Mouse (Mus musculus): ENCODE results near the gene AI597479. TPM values are rescaled to one million over a fixed set of nuclear protein-coding genes. Genes with fewer than 3 reads are reported as not detected.
A peak's percentile ranks its signal among the peaks of the same experiment; 100 is the strongest.

Gene AI597479
- polyA plus RNA-seq, 1 experiment from 2014 or later: 42.8 TPM

DNA sequence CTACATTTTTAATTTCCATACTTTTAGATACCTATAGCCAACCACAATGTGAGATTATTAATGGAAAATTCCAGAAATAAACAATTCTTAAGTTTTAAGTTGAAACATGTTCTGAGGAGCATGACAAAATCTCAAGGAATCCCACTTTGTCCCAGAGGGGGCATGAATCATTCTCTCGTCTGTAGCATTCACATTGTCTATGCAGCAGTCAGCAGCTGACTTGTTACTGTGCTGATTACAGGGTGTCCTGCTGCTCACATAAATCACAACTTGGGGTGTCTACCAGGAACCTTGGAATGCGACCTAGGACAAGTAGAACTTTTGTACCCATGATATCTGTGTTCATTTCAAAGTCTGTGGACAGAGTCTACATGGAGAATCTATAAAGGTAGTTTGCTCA is 49.0 kb downstream of the AI597479 start:
- Histone ChIP-seq H3K27me3 (replicated peaks; ENCODE audit: control insufficient read depth, insufficient read depth, low read length) (no peaks in the 10 kb centered on the region), H3K36me3 (ENCODE audit: control insufficient read depth, insufficient read depth, low read length) (no peaks in the 10 kb centered on the region), H3K9me3 (ENCODE audit: control insufficient read depth, low read length) (no peaks in the 10 kb centered on the region), H3K27ac (ENCODE audit: low read depth, low read length) (no peak overlapping the region), H3K4me2 (ENCODE audit: low read length) (no peak overlapping the region), H3K9ac (ENCODE audit: low read depth, low read length) (no peak overlapping the region), H3K4me1 (ENCODE audit: control insufficient read depth, insufficient read depth, low read depth, low read length) (no peaks in the 10 kb centered on the region), H3K4me3 (ENCODE audit: low read length) (no peak overlapping the region)
- ATAC-seq: no peak
- WGBS: 72% methylated on average over 2 of the region's 2 CpGs

DNA sequence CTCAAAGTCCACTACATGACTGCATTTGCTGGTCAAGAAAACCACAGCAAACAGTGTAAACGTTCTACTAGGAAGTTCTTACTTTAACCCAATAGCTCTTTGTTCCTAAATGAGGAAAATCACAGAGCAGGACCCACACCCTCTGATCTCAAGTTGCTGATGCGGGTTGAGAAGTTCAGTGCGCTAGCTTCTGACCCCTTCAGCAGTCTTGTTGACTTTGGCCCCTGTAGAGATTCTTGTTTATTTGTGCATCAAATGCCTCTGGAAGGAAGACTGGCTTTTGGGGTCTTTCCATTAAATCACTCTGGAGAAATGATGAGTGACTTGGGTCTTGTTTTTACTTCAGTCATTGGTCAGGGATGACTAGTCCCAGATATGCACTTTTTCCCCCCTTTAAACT is 51.7 kb downstream of the AI597479 start:
- WGBS: 75% methylated on average over 3 of the region's 3 CpGs
- Histone ChIP-seq H3K27ac (ENCODE audit: low read depth, low read length) (no peak overlapping the region), H3K4me3 (ENCODE audit: low read length) (no peak overlapping the region), H3K36me3 (ENCODE audit: control insufficient read depth, insufficient read depth, low read length) (no peaks in the 10 kb centered on the region), H3K9me3 (ENCODE audit: control insufficient read depth, low read length) (no peaks in the 10 kb centered on the region), H3K27me3 (replicated peaks; ENCODE audit: control insufficient read depth, insufficient read depth, low read length) (no peaks in the 10 kb centered on the region), H3K4me2 (ENCODE audit: low read length) (no peak overlapping the region), H3K9ac (ENCODE audit: low read depth, low read length) (no peak overlapping the region), H3K4me1 (ENCODE audit: control insufficient read depth, insufficient read depth, low read depth, low read length) (no peaks in the 10 kb centered on the region)
- no peak for ATAC-seq

DNA sequence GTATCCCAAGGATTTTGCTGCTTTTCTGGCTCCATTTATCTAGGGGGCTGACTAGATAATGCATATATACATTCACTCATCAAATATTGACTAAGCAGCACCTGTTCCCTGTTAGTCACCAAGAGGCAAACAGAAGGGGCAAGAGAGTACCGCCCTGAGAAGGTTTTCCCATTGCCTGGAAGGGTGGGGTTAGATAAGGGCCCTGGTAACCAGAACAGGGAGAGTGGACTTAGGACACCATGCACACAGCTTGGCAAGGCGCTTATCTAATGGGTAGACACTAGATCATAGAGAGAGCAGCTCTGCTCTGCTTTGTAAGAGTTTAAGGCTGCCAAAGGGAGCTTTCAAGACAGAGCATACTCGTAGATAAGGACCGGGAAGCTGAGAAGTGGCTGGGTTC is 54.1 kb downstream of the AI597479 start:
- 91% methylated on average over 4 of the region's 4 CpGs for WGBS

DNA sequence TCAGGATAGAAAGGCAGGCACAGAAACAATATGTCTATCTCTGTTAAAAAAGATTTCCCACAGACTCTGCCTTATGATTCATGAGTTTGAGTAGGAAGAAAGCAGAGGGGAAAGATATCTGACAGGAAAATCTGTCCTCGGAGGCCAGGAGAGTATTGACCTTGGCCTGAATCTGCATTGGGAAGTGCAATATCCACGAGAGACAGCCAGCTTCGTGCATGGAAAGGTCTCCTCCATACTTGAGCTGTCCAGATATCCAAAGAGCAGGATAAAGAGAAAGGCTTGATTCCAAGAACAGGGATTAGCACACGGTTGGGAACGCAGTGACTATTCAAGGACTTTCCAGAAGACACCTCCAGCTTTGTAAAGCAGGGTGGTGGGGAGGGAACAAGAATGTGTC is 55.0 kb downstream of the AI597479 start:
- 87% methylated on average over 5 of the region's 5 CpGs for WGBS
- no peak overlapping the region for H3K27ac ChIP-seq (ENCODE audit: low read depth, low read length)
- ATAC-seq: no peak
- no peak overlapping the region for H3K4me3 ChIP-seq (ENCODE audit: low read length)
- H3K9ac ChIP-seq (ENCODE audit: low read depth, low read length): no peak overlapping the region
- no peaks in the 10 kb centered on the region for H3K4me1 ChIP-seq (ENCODE audit: control insufficient read depth, insufficient read depth, low read depth, low read length)
- H3K27me3 ChIP-seq (replicated peaks; ENCODE audit: control insufficient read depth, insufficient read depth, low read length): no peaks in the 10 kb centered on the region
- no peak overlapping the region for H3K4me2 ChIP-seq (ENCODE audit: low read length)
- no peaks in the 10 kb centered on the region for H3K36me3 ChIP-seq (ENCODE audit: control insufficient read depth, insufficient read depth, low read length)
- no peaks in the 10 kb centered on the region for H3K9me3 ChIP-seq (ENCODE audit: control insufficient read depth, low read length)

More for the DNA sequence above, 54.1 kb downstream of the AI597479 start:
- H3K4me1 ChIP-seq (ENCODE audit: control insufficient read depth, insufficient read depth, low read depth, low read length): no peaks in the 10 kb centered on the region
- no peak for ATAC-seq
- no peak overlapping the region for H3K4me3 ChIP-seq (ENCODE audit: low read length)
- H3K36me3 ChIP-seq (ENCODE audit: control insufficient read depth, insufficient read depth, low read length): no peaks in the 10 kb centered on the region
- no peaks in the 10 kb centered on the region for H3K27me3 ChIP-seq (replicated peaks; ENCODE audit: control insufficient read depth, insufficient read depth, low read length)
- no peak overlapping the region for H3K27ac ChIP-seq (ENCODE audit: low read depth, low read length)
- H3K9me3 ChIP-seq (ENCODE audit: control insufficient read depth, low read length): no peaks in the 10 kb centered on the region
- H3K9ac ChIP-seq (ENCODE audit: low read depth, low read length): no peak overlapping the region
- no peak overlapping the region for H3K4me2 ChIP-seq (ENCODE audit: low read length)

DNA sequence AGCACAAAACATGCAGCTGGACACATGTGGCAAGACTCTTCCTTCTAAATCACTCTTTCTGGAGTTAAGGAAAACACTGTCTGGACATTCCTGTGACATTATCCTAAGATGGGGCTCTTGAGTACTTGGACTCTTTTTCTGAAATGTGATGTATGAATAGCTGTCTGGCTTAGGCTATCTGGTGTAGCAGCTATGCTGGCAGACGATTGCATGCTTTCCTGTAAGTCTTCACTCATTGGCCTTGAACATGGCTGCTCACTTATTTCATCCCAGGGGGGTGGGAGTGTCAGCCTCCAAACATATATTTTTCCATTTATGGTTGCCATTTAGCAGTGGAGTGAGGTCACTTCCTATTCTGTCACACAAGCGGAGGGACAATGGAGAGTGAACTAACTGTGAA is 56.0 kb downstream of the AI597479 start:
- Histone ChIP-seq H3K27me3 (replicated peaks; ENCODE audit: control insufficient read depth, insufficient read depth, low read length) (no peaks in the 10 kb centered on the region), H3K4me3 (ENCODE audit: low read length) (no peak overlapping the region), H3K9ac (ENCODE audit: low read depth, low read length) (no peak overlapping the region), H3K36me3 (ENCODE audit: control insufficient read depth, insufficient read depth, low read length) (no peaks in the 10 kb centered on the region), H3K9me3 (ENCODE audit: control insufficient read depth, low read length) (no peaks in the 10 kb centered on the region), H3K27ac (ENCODE audit: low read depth, low read length) (no peak overlapping the region), H3K4me2 (ENCODE audit: low read length) (no peak overlapping the region), H3K4me1 (ENCODE audit: control insufficient read depth, insufficient read depth, low read depth, low read length) (no peaks in the 10 kb centered on the region)
- WGBS: 74% methylated on average over 2 of the region's 2 CpGs
- ATAC-seq: no peak

DNA sequence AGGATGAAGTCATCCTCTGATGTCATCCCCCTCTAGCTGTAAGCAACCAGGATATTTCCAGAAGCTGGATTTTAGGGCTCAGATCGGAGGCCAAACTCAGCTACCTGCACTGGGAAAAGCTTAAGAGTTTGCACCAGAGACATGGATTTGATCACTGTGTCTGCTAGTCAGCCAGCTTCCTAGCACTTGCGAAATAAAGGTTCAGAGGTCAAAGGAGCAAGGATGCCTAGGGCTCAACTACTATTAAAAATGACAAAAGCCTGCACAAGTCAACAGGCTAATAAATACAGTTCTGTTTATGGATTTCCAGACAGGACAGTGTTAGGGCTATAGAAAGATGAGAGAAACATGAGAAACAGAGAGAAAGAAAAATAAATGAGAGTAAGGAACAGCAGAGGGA is 59.4 kb downstream of the AI597479 start:
- ATAC-seq: no peak
- H3K4me3 ChIP-seq (ENCODE audit: low read length): no peak overlapping the region
- 87% methylated on average over 2 of the region's 2 CpGs for WGBS

DNA sequence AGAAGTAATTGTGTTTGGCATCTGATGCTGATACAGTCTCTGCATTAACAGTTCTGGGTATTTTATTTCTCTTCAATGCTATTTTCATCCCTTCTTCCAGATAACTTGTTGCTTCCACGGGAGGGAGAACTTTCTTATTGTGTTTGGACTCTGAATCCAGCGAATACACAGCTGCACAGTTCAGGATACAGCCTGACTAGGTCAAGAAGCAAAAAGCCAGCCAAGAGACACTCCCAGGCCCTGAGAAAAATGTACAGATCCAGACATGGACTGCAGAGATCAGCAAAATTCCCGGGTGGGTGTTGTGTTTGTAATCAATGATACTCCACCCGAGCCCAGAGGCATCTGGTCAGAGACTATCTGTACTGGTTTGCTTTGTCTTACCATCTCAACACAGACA is 60.9 kb downstream of the AI597479 start:
- no peak overlapping the region for H3K27ac ChIP-seq (ENCODE audit: low read depth, low read length)
- H3K4me3 ChIP-seq (ENCODE audit: low read length): no peak overlapping the region
- no peaks in the 10 kb centered on the region for H3K27me3 ChIP-seq (replicated peaks; ENCODE audit: control insufficient read depth, insufficient read depth, low read length)
- 67% methylated on average over 4 of the region's 4 CpGs for WGBS
- H3K4me2 ChIP-seq (ENCODE audit: low read length): no peak overlapping the region
- peaks cover 2% of the 10 kb centered on the region; the same call in 1 of the 2 replicates for H3K4me1 ChIP-seq (ENCODE audit: control insufficient read depth, insufficient read depth, low read depth, low read length)
- no peak overlapping the region for H3K9ac ChIP-seq (ENCODE audit: low read depth, low read length)
- no peak for ATAC-seq
- no peaks in the 10 kb centered on the region for H3K36me3 ChIP-seq (ENCODE audit: control insufficient read depth, insufficient read depth, low read length)
- H3K9me3 ChIP-seq (ENCODE audit: control insufficient read depth, low read length): no peaks in the 10 kb centered on the region

More for the DNA sequence above, 59.4 kb downstream of the AI597479 start:
- Histone ChIP-seq H3K4me1 (ENCODE audit: control insufficient read depth, insufficient read depth, low read depth, low read length) (no peaks in the 10 kb centered on the region; the same call in 1 of the 2 replicates), H3K9ac (ENCODE audit: low read depth, low read length) (no peak overlapping the region), H3K9me3 (ENCODE audit: control insufficient read depth, low read length) (no peaks in the 10 kb centered on the region), H3K36me3 (ENCODE audit: control insufficient read depth, insufficient read depth, low read length) (no peaks in the 10 kb centered on the region), H3K27ac (ENCODE audit: low read depth, low read length) (no peak overlapping the region), H3K27me3 (replicated peaks; ENCODE audit: control insufficient read depth, insufficient read depth, low read length) (no peaks in the 10 kb centered on the region), H3K4me2 (ENCODE audit: low read length) (no peak overlapping the region)

DNA sequence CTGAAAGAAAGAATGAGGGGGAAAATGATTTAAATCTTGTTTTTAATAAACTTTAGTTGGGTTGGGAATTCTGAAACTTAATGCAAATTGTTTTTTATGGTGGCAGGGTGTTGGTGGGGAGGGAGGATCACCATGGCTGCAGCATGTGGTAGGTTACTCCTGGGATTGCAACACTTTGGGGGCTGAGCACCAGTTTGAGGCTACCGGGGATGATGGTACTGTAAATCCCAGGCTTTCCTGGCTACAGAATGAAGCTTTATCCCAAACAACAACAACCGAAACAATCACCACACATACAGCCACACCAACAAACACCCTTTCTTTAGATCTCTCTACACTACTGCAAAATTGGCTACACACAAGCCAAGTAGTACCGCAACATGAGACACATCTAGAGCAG is 63.9 kb downstream of the AI597479 start:
- Histone ChIP-seq H3K4me2 (ENCODE audit: low read length) (peak overlapping the region; percentile 86), H3K9ac (ENCODE audit: low read depth, low read length) (no peak overlapping the region), H3K4me3 (ENCODE audit: low read length) (no peak overlapping the region; the same call in 1 of the 2 replicates), H3K36me3 (ENCODE audit: control insufficient read depth, insufficient read depth, low read length) (no peaks in the 10 kb centered on the region), H3K4me1 (ENCODE audit: control insufficient read depth, insufficient read depth, low read depth, low read length) (peaks cover 2% of the 10 kb centered on the region; the same call in 1 of the 2 replicates), H3K27me3 (replicated peaks; ENCODE audit: control insufficient read depth, insufficient read depth, low read length) (no peaks in the 10 kb centered on the region), H3K27ac (ENCODE audit: low read depth, low read length) (no peak overlapping the region), H3K9me3 (ENCODE audit: control insufficient read depth, low read length) (no peaks in the 10 kb centered on the region)
- ATAC-seq: no peak
- WGBS: 86% methylated on average over 3 of the region's 3 CpGs

DNA sequence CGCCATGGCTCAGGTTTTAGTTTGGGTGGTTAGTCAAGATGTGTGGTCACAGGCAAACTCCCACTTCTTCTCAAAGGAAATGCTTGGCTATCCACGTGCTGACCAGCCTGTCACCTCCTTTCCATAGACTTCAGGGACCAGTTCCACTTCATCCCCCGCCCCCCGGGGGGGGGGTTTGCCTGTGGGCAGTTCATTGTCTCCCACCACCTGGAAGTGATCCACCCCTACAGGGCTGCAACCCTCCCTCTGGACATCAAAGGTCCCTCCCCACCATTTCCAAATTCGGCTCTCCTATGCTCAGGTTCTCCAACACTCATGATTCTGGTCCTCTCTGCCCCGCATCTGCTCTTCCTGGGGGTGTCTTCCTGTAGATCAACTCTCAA is 64.6 kb downstream of the AI597479 start:
- peak overlapping the region; percentile 86 for H3K4me2 ChIP-seq (ENCODE audit: low read length)
- peak overlapping the region; percentile 76 for H3K4me3 ChIP-seq (ENCODE audit: low read length)
- WGBS: 3% methylated on average over 5 of the region's 6 CpGs
- no peaks in the 10 kb centered on the region for H3K9me3 ChIP-seq (ENCODE audit: control insufficient read depth, low read length)
- peak overlapping the region; percentile 72 for H3K27ac ChIP-seq (ENCODE audit: low read depth, low read length)
- peak; percentile 21 for ATAC-seq
- peaks cover 2% of the 10 kb centered on the region; the same call in 1 of the 2 replicates for H3K4me1 ChIP-seq (ENCODE audit: control insufficient read depth, insufficient read depth, low read depth, low read length)
- H3K9ac ChIP-seq (ENCODE audit: low read depth, low read length): peak overlapping the region; percentile 91
- H3K27me3 ChIP-seq (replicated peaks; ENCODE audit: control insufficient read depth, insufficient read depth, low read length): no peaks in the 10 kb centered on the region
- H3K36me3 ChIP-seq (ENCODE audit: control insufficient read depth, insufficient read depth, low read length): no peaks in the 10 kb centered on the region

All from hindbrain, embryonic 16.5 days (tissue).